Mouse (Mus musculus) heart, postnatal 0 days (tissue): ENCODE data around the gene Slfn5.

ENCODE experiments used
- CTCF ChIP-seq: IDR thresholded peaks from 2 replicates; pipeline ENCODE4 v1.5.1; 2016; ENCODE audit warnings: antibody characterized with exemption, control low read depth, low read depth
- EP300 ChIP-seq: IDR thresholded peaks from 2 replicates; pipeline ENCODE4 v1.6.1; 2016; ENCODE audit warnings: antibody characterized with exemption, low read depth

DNA sequence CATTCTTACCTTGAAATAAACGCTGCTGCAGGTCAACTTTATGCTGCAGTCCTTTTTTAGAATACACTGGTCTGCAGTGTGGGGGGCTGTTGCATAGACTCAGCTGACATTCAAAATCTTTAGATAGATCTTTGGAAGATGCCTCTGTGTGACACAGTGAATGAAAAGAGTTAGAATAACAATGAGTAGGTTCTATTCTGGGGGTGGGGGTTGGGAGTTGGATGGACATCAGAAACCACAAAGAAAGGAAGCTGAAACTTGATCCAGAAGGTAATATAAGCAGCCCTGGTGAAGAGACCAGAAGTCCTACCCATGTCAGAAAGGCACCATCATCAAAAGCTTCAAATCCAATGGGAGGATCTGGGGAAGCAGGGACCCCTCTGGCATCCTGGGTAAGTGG lies 62.2 kb downstream of the Slfn5 start:
- no peak for TF ChIP-seq CTCF
- TF ChIP-seq EP300: no peak
